Mouse (Mus musculus): ENCODE data around the gene Zfp207. TPM values are rescaled to one million over a fixed set of nuclear protein-coding genes. Genes with fewer than 3 reads are reported as not detected.
"Not testable (repeated sequence)": the region's sequence is repeated elsewhere in the genome, so short reads cannot be mapped to it uniquely, and the experiment has no call there.

Gene Zfp207
- polyA plus RNA-seq, 1 experiment from 2014 or later: 244 TPM

GRCm38 (mm10) chr11:80383626-80384046 is 557 bp downstream of the Zfp207 start:
- Histone ChIP-seq H3K4me1 (replicated peaks) (peaks cover 33% of the 10 kb centered on the region), H3K9me3 (no peaks in the 10 kb centered on the region), H3K27ac (peak overlapping the region; percentile 96), H3K27me3 (ENCODE audit: insufficient read depth, poor library complexity, severe bottlenecking) (no peaks in the 10 kb centered on the region), H3K4me3 (peak overlapping the region; percentile 65), H3K36me3 (peaks cover 39% of the 10 kb centered on the region)
- peak; percentile 50 for DNase-seq (ENCODE audit: low spot score)
- WGBS: under 1% methylated on average over 20 of the region's 20 CpGs

GRCm38 (mm10) chr11:80384461-80384860 is 1.4 kb downstream of the Zfp207 start:
- Histone ChIP-seq H3K27ac (peak overlapping the region; percentile 96), H3K36me3 (peaks cover 47% of the 10 kb centered on the region), H3K27me3 (ENCODE audit: insufficient read depth, poor library complexity, severe bottlenecking) (no peaks in the 10 kb centered on the region), H3K4me1 (replicated peaks) (peaks cover 33% of the 10 kb centered on the region), H3K9me3 (no peaks in the 10 kb centered on the region), H3K4me3 (peak overlapping the region; percentile 65)
- no peak for DNase-seq (ENCODE audit: low spot score)

GRCm38 (mm10) chr11:80385055-80385454 is 2.0 kb downstream of the Zfp207 start:
- H3K9me3 ChIP-seq: no peaks in the 10 kb centered on the region
- peaks cover 33% of the 10 kb centered on the region for H3K4me1 ChIP-seq (replicated peaks)
- H3K4me3 ChIP-seq: peak overlapping the region; percentile 65
- no peak for DNase-seq (ENCODE audit: low spot score)
- WGBS: 71% methylated on average over 4 of the region's 4 CpGs
- H3K27ac ChIP-seq: no peak overlapping the region
- H3K36me3 ChIP-seq: peaks cover 53% of the 10 kb centered on the region
- no peaks in the 10 kb centered on the region for H3K27me3 ChIP-seq (ENCODE audit: insufficient read depth, poor library complexity, severe bottlenecking)

- Histone ChIP-seq H3K36me3 (peaks cover 71% of the 10 kb centered on the region), H3K4me1 (replicated peaks) (peaks cover 33% of the 10 kb centered on the region), H3K27ac (no peak overlapping the region), H3K4me3 (peak overlapping the region; percentile 65), H3K27me3 (ENCODE audit: insufficient read depth, poor library complexity, severe bottlenecking) (no peaks in the 10 kb centered on the region), H3K9me3 (no peaks in the 10 kb centered on the region)
- WGBS: 89% methylated on average over 2 of the region's 2 CpGs
- no peak for DNase-seq (ENCODE audit: low spot score)
These were observed 3.7 kb downstream of the Zfp207 start for GRCm38 (mm10) chr11:80386790-80387189.

GRCm38 (mm10) chr11:80389885-80390284 is 6.8 kb downstream of the Zfp207 start:
- peaks cover 21% of the 10 kb centered on the region for H3K4me1 ChIP-seq (replicated peaks)
- H3K27me3 ChIP-seq (ENCODE audit: insufficient read depth, poor library complexity, severe bottlenecking): no peaks in the 10 kb centered on the region
- no peak for DNase-seq (ENCODE audit: low spot score)
- 88% methylated on average over 1 of the region's 1 CpGs for WGBS
- H3K4me3 ChIP-seq: no peak overlapping the region
- H3K27ac ChIP-seq: no peak overlapping the region
- H3K36me3 ChIP-seq: peaks cover 99% of the 10 kb centered on the region
- no peaks in the 10 kb centered on the region for H3K9me3 ChIP-seq

GRCm38 (mm10) chr11:80391407-80392120 is 8.5 kb downstream of the Zfp207 start:
- 88% methylated on average over 2 of the region's 2 CpGs for WGBS
- no peak overlapping the region for H3K27ac ChIP-seq
- peaks cover 5% of the 10 kb centered on the region; the same call in 1 of the 2 replicates for H3K4me1 ChIP-seq (replicated peaks)
- H3K36me3 ChIP-seq: peaks cover 100% of the 10 kb centered on the region
- H3K9me3 ChIP-seq: no peaks in the 10 kb centered on the region
- H3K4me3 ChIP-seq: no peak overlapping the region
- no peaks in the 10 kb centered on the region for H3K27me3 ChIP-seq (ENCODE audit: insufficient read depth, poor library complexity, severe bottlenecking)
- DNase-seq (ENCODE audit: low spot score): no peak

- no peak for DNase-seq (ENCODE audit: low spot score)
- Histone ChIP-seq H3K27me3 (ENCODE audit: insufficient read depth, poor library complexity, severe bottlenecking) (no peaks in the 10 kb centered on the region), H3K4me3 (no peak overlapping the region), H3K4me1 (replicated peaks) (no peaks in the 10 kb centered on the region), H3K36me3 (peaks cover 100% of the 10 kb centered on the region), H3K9me3 (no peaks in the 10 kb centered on the region), H3K27ac (no peak overlapping the region)
- 95% methylated on average over 3 of the region's 3 CpGs for WGBS
These were observed 12.9 kb downstream of the Zfp207 start for GRCm38 (mm10) chr11:80395930-80396329.

- DNase-seq (ENCODE audit: low spot score): no peak
- H3K36me3 ChIP-seq: peaks cover 100% of the 10 kb centered on the region
- 93% methylated on average over 4 of the region's 4 CpGs for WGBS
These were observed 13.5 kb downstream of the Zfp207 start for GRCm38 (mm10) chr11:80396617-80397016.

GRCm38 (mm10) chr11:80407878-80408277 is 24.8 kb downstream of the Zfp207 start:
- not testable (repeated sequence) for H3K27me3 ChIP-seq (ENCODE audit: insufficient read depth, poor library complexity, severe bottlenecking); DNase-seq (ENCODE audit: low spot score); H3K27ac ChIP-seq; H3K4me3 ChIP-seq; H3K4me1 ChIP-seq (replicated peaks); H3K9me3 ChIP-seq
- WGBS: 93% methylated on average over 6 of the region's 6 CpGs
- H3K36me3 ChIP-seq: peaks cover 91% of the 10 kb centered on the region

More at GRCm38 (mm10) chr11:80396617-80397016, 13.5 kb downstream of the Zfp207 start:
- H3K27me3 ChIP-seq (ENCODE audit: insufficient read depth, poor library complexity, severe bottlenecking): no peaks in the 10 kb centered on the region
- no peak overlapping the region for H3K27ac ChIP-seq
- no peak overlapping the region for H3K4me3 ChIP-seq
- H3K9me3 ChIP-seq: no peaks in the 10 kb centered on the region
- H3K4me1 ChIP-seq (replicated peaks): no peaks in the 10 kb centered on the region

- DNase-seq (ENCODE audit: low spot score): no peak
- H3K27me3 ChIP-seq (ENCODE audit: insufficient read depth, poor library complexity, severe bottlenecking): no peaks in the 10 kb centered on the region
- H3K4me1 ChIP-seq (replicated peaks): no peaks in the 10 kb centered on the region
- no peak overlapping the region for H3K4me3 ChIP-seq
- H3K9me3 ChIP-seq: no peaks in the 10 kb centered on the region
- H3K36me3 ChIP-seq: peaks cover 88% of the 10 kb centered on the region
- WGBS: 92% methylated on average over 2 of the region's 2 CpGs
- H3K27ac ChIP-seq: no peak overlapping the region
These were observed 27.3 kb downstream of the Zfp207 start for GRCm38 (mm10) chr11:80410377-80410776.

- Histone ChIP-seq H3K27ac (no peak overlapping the region), H3K27me3 (ENCODE audit: insufficient read depth, poor library complexity, severe bottlenecking) (no peaks in the 10 kb centered on the region), H3K4me1 (replicated peaks) (no peaks in the 10 kb centered on the region), H3K9me3 (peaks cover 6% of the 10 kb centered on the region; the same call in 1 of the 2 replicates), H3K4me3 (no peak overlapping the region), H3K36me3 (peaks cover 46% of the 10 kb centered on the region)
- WGBS: 92% methylated on average over 5 of the region's 5 CpGs
- no peak for DNase-seq (ENCODE audit: low spot score)
These were observed 34.0 kb downstream of the Zfp207 start for GRCm38 (mm10) chr11:80417085-80417484.

- no peak for DNase-seq (ENCODE audit: low spot score)
- peaks cover 29% of the 10 kb centered on the region for H3K36me3 ChIP-seq
- no peaks in the 10 kb centered on the region for H3K4me1 ChIP-seq (replicated peaks)
- no peak overlapping the region for H3K4me3 ChIP-seq
- 88% methylated on average over 1 of the region's 1 CpGs for WGBS
- H3K9me3 ChIP-seq: peaks cover 6% of the 10 kb centered on the region; the same call in 1 of the 2 replicates
- H3K27me3 ChIP-seq (ENCODE audit: insufficient read depth, poor library complexity, severe bottlenecking): no peaks in the 10 kb centered on the region
- no peak overlapping the region for H3K27ac ChIP-seq
These were observed 36.7 kb downstream of the Zfp207 start for GRCm38 (mm10) chr11:80419743-80420142.

GRCm38 (mm10) chr11:80420202-80420984 is 37.3 kb downstream of the Zfp207 start:
- WGBS: 64% methylated on average over 2 of the region's 2 CpGs
- H3K4me1 ChIP-seq (replicated peaks): no peaks in the 10 kb centered on the region

More at GRCm38 (mm10) chr11:80420202-80420984, 37.3 kb downstream of the Zfp207 start:
- H3K27ac ChIP-seq: no peak overlapping the region
- no peak for DNase-seq (ENCODE audit: low spot score)
- H3K4me3 ChIP-seq: no peak overlapping the region
- H3K36me3 ChIP-seq: peaks cover 23% of the 10 kb centered on the region
- peaks cover 6% of the 10 kb centered on the region; the same call in 1 of the 2 replicates for H3K9me3 ChIP-seq
- no peaks in the 10 kb centered on the region for H3K27me3 ChIP-seq (ENCODE audit: insufficient read depth, poor library complexity, severe bottlenecking)

Measured in hindbrain, embryonic 10.5 days (tissue).